Mouse (Mus musculus) erythroblast, embryonic 14.5 days (primary cell): ENCODE measurements at regions not wholly inside any gene's neighbourhood (a gene's known extent, or its start where the extent isn't known, plus 50 kb on each side); places are given as distances from the start of the nearest gene placed in this dataset.
"Not testable (repeated sequence)": the region's sequence is repeated elsewhere in the genome, so short reads cannot be mapped to it uniquely, and the experiment has no call there.

ENCODE experiments used
- H3K27me3 ChIP-seq: 2 replicates; pipeline ENCODE4 v1.6.1; 2012; ENCODE audit warnings: inconsistent platforms; ENCODE audit not compliant: control insufficient read depth
- H3K36me3 ChIP-seq: 2 replicates; pipeline ENCODE4 v1.6.1; 2012; ENCODE audit warnings: mild to moderate bottlenecking, inconsistent platforms; ENCODE audit not compliant: control insufficient read depth
- H3K4me1 ChIP-seq: 2 replicates; pipeline ENCODE4 v1.6.1; 2012; ENCODE audit warnings: inconsistent platforms; ENCODE audit not compliant: control insufficient read depth
- H3K4me3 ChIP-seq: replicated peaks from 2 replicates; pipeline ENCODE3; 2012; ENCODE audit warnings: moderate library complexity, mild to moderate bottlenecking, inconsistent platforms
- H3K9me3 ChIP-seq: 2 replicates; pipeline ENCODE4 v1.6.1; 2012; ENCODE audit warnings: low read length, inconsistent platforms, mixed read lengths; ENCODE audit not compliant: control insufficient read depth
- GATA1 ChIP-seq: IDR thresholded peaks from 2 replicates; pipeline ENCODE4 v1.6.1; 2012; ENCODE audit warnings: low read length, inconsistent platforms, mixed read lengths
- TAL1 ChIP-seq: IDR thresholded peaks from 3 replicates; pipeline ENCODE4 v1.6.1; 2012; ENCODE audit warnings: low read length, inconsistent platforms, mixed read lengths

DNA sequence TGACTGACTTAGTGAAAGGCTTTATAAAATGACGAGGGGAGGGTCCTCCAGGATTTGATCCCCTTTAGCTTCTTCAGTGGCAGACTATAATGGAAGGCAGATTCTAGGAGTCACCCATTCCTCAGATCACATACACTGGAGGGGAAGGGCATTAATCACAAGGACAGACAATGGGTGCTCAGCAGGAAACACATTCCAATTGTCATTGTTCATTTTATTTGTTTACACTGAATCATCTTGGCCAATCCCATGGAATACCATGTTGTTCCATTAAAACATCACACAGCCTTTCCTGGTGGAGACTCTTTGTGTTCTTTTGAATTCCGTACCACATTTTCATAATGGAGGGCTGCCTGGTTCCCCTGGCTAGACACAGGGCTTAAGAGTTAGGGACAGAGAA is 368.5 kb downstream of the Sec16b start:
- H3K4me3 ChIP-seq, result no peak overlapping the region
- no peaks in the 10 kb centered on the region for H3K9me3 ChIP-seq
- no peak for TF ChIP-seq TAL1
- TF ChIP-seq GATA1, result no peak
- H3K36me3 ChIP-seq, result no peaks in the 10 kb centered on the region
- no peaks in the 10 kb centered on the region for H3K4me1 ChIP-seq
- no peaks in the 10 kb centered on the region for H3K27me3 ChIP-seq

DNA sequence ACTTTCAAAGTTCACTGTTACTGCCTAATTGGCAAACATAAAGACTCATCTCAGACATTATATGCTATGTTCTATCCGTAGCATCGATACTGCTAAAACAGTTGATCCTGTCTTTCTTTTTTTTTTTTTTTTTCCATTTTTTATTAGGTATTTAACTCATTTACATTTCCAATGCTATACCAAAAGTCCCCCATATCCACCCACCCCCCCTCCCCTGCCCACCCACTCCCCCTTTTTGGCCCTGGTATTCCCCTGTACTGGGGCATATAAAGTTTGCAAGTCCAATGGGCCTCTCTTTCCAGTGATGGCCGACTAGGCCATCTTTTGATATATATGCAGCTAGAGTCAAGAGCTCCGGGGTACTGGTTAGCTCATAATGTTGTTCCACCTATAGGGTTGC is 370.6 kb downstream of the Sec16b start:
- H3K36me3 ChIP-seq, H3K27me3 ChIP-seq, H3K9me3 ChIP-seq, H3K4me3 ChIP-seq, H3K4me1 ChIP-seq: not testable (repeated sequence)

DNA sequence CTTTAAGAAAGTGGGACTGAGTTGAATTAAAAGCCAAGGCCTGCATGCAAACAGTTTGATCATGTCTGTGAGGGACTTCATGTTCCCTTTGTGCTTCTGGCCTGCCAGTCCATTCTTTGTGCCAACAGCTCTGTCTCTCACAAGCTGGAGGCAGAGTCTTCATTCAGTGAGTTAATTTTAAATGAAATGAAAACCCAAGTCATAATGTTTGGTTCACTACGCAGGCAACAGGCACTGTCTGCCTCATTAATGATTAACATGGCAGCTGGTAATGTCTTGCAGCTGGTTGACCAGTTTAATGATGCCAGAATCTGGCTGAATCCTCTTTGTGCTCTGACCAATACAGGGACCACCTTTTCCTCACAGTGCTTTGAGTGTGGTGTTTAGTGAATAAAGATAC is 380.6 kb downstream of the Sec16b start:
- no peaks in the 10 kb centered on the region for H3K4me1 ChIP-seq
- no peak overlapping the region for H3K4me3 ChIP-seq
- H3K36me3 ChIP-seq, result no peaks in the 10 kb centered on the region
- H3K9me3 ChIP-seq, result peaks cover 17% of the 10 kb centered on the region
- TF ChIP-seq TAL1, result no peak
- TF ChIP-seq GATA1, result no peak
- no peaks in the 10 kb centered on the region for H3K27me3 ChIP-seq

DNA sequence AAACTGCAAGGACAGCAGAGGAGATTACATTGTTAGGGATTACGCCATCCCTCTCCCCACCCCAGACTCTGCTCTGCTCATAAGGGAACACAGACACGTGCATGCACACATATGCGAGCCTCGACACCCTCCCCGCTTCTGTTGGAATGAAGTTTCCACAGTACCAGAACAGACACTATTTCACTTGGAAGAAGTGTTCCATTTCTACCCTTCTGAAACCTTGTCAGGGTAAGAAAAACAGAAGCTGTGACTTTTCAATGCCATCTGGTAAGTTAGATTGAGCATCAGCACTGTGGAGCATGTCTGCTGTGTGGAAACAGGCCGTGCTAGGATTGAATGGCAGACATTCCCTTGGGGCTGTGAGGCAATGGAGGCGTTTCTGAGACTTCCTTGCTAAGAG is 382.0 kb downstream of the Sec16b start:
- no peaks in the 10 kb centered on the region for H3K27me3 ChIP-seq
- peaks cover 17% of the 10 kb centered on the region for H3K9me3 ChIP-seq
- H3K4me1 ChIP-seq, result no peaks in the 10 kb centered on the region
- TF ChIP-seq GATA1, result no peak
- no peak for TF ChIP-seq TAL1
- H3K36me3 ChIP-seq, result no peaks in the 10 kb centered on the region
- no peak overlapping the region for H3K4me3 ChIP-seq

DNA sequence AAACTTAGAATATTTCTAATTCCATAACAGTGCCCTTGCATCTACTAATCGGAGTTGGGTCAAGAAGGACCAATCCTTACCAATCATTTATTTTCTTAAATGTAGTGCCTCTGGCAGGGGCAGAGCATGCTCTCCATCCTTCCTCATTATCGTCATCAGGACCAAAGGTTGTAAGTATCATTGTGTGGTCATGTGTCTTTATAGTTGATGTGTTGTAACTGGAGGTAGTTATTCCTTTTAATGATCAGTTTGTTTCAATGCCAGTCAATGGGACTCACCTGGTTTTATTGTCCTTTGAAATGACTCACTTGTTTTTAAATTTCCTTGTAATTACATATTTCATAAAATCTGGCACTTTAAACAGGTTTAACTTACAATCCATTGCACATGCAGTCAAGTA is 399.6 kb downstream of the Sec16b start:
- Histone ChIP-seq H3K27me3 (no peaks in the 10 kb centered on the region), H3K4me1 (no peaks in the 10 kb centered on the region), H3K9me3 (no peaks in the 10 kb centered on the region; the same call in 1 of the 2 replicates), H3K4me3 (no peak overlapping the region), H3K36me3 (no peaks in the 10 kb centered on the region)
- TF ChIP-seq TAL1 (no peak), GATA1 (no peak)

DNA sequence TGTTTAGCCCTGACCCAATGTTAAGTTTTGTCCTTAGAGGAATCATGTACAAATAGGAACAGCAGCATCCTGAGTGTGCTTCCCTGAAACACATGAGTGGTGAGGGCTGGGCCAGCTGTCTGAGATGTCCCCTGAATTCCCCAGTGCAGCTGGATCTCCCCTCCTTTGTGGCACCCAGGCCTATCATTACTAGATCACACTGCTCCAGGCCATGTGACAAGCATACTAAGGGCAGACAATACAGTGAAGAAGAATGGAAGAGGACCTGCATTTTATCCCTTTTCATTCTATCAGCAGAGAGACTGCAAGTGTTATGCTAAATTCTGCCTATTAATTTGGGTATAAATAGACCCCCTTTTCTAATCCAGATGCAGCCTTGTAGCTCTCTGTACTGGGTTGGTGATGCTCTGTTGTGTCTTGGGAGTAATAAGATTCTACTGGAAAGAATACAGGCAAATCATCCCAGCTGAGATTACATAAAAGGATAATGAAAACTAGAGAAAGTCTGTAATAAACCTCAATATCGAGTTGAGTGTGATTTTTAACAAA is 418.3 kb downstream of the Brinp2 start:
- no peaks in the 10 kb centered on the region for H3K9me3 ChIP-seq
- TF ChIP-seq TAL1 (no peak), GATA1 (no peak)
- no peak overlapping the region for H3K4me3 ChIP-seq
- no peaks in the 10 kb centered on the region for H3K4me1 ChIP-seq
- no peaks in the 10 kb centered on the region for H3K27me3 ChIP-seq
- no peaks in the 10 kb centered on the region for H3K36me3 ChIP-seq

DNA sequence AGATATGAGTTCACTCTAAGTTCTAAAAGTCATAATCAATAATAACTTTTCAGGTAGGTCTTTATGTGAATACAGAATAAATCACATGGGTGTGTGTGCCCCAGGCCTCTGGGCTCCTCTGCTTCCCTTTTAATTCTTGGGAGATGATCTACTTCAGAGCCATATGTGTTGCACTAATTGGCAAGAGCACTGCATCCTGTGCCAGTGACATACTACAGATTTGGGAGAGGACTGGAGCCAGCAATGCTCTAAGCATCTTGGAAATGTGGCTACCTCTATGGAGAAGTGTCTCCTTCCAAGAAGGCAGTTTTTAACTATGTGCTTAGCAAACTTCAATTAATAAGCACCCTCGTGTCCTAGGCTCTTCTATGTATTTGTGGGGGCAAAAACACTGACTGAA is 416.6 kb downstream of the Brinp2 start:
- H3K4me1 ChIP-seq, result no peaks in the 10 kb centered on the region
- peaks cover 4% of the 10 kb centered on the region for H3K9me3 ChIP-seq
- TF ChIP-seq GATA1 (no peak), TAL1 (no peak)
- no peak overlapping the region for H3K4me3 ChIP-seq
- H3K27me3 ChIP-seq, result no peaks in the 10 kb centered on the region
- H3K36me3 ChIP-seq, result no peaks in the 10 kb centered on the region

DNA sequence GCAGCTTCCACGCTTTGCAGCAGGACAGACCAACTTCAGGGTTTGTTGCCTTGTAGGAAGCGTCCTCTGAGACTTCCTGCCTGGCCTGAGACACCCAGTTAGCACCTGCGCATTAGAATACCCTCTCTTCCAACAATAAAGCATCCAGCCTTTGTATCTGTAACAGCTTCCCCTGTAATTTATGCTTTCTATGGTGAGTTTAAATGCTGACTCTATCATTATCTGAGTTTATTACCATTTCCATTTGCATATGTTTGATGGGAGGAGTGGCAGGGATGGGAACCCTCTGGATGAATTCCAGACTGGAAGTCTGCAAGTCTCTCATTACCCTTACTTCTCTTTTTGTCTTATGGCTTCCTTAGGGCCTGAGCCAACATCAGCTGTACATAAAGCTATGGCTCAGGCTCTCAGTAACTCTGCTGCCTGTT is 415.8 kb downstream of the Brinp2 start:
- TF ChIP-seq TAL1 (no peak), GATA1 (no peak)
- Histone ChIP-seq H3K4me1 (no peaks in the 10 kb centered on the region), H3K27me3 (no peaks in the 10 kb centered on the region)

DNA sequence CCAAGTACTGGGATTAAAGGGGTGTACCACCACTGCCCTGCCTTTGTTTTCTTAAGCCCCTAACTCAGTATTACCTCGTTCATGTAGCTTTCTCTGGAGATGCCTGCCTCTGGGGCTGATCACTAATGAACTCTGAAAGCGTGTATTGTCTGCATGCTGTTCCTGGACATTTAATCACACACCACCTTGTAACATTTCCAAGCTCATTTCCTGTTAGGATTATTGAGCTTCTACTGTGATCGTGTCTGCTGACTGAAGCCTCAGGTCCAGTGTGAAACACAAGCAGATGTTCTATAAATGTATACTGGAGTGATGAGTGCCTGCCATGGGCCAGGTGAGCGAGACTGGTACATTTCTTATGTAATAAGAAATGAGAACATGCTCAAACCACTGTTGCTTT is 398.6 kb downstream of the Brinp2 start:
- Histone ChIP-seq H3K4me3 (no peak overlapping the region), H3K9me3 (no peaks in the 10 kb centered on the region; the same call in 1 of the 2 replicates), H3K36me3 (no peaks in the 10 kb centered on the region), H3K27me3 (no peaks in the 10 kb centered on the region), H3K4me1 (no peaks in the 10 kb centered on the region)
- TF ChIP-seq GATA1 (no peak), TAL1 (no peak)

More for the DNA sequence above, 415.8 kb downstream of the Brinp2 start:
- Histone ChIP-seq H3K9me3 (peaks cover 4% of the 10 kb centered on the region), H3K36me3 (no peaks in the 10 kb centered on the region), H3K4me3 (no peak overlapping the region)

DNA sequence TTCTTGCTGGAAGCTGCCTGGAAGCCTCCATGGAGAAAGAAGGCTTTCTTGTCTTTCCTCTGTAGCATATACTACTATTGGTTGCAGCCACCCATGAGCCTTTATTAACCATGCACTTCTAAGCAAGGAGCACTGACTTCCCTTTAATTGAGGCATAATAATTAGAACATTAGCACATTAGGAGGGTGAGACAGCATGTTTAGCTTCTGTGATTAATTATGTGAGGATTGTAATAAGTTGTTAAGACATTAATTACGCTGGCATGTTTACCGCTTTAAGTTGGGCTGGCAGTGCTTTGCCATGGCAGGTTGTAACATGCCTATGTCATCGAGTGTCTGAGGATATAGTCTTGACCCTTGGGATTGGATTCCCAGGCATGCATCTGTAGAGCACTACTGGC is 391.7 kb downstream of the Brinp2 start:
- Histone ChIP-seq H3K4me3 (no peak overlapping the region), H3K27me3 (no peaks in the 10 kb centered on the region), H3K9me3 (peaks cover 2% of the 10 kb centered on the region; the same call in 1 of the 2 replicates), H3K36me3 (no peaks in the 10 kb centered on the region), H3K4me1 (no peaks in the 10 kb centered on the region)
- TF ChIP-seq TAL1, result no peak
- no peak for TF ChIP-seq GATA1
